Mouse (Mus musculus) E14TG2a.4 (cell line): ENCODE measurements around the gene 2310061I04Rik.

Experiments used
- CTCF ChIP-seq: conservative IDR thresholded peaks from 2 replicates; pipeline ENCODE4 v1.5.1; 2014; ENCODE audit warnings: low read length
- NANOG ChIP-seq: IDR thresholded peaks from 2 replicates; pipeline ENCODE4 v1.6.1; 2014; ENCODE audit warnings: borderline replicate concordance, low read length, mixed read lengths
- POU5F1 ChIP-seq: IDR thresholded peaks from 2 replicates; pipeline ENCODE4 v1.6.1; 2014; ENCODE audit warnings: low read length, borderline replicate concordance

GRCm38 (mm10) chr17:35920384-35920783 lies 23.2 kb upstream of the 2310061I04Rik start:
- TF ChIP-seq CTCF (no peak), NANOG (no peak), POU5F1 (no peak)
